In genomic region chr10:78285959-78286358, GRCm38 (mm10) we compare ENCODE assay signal across 9 mouse cellular contexts.
"Had no signal": no experiment of that assay in that cellular context is flagged by ENCODE, and none has a peak within 500 bp of the region (broad histone marks: within the 10 kb centered on the region; RNA-seq: fewer than 3 reads in every experiment).

No protein-coding gene starts in this region.

- DNase-seq: liver, embryonic 13.5 days; liver, postnatal 0 days; lung, adult 2 months; lung, postnatal 14 days; lung, postnatal 36 days; right cerebral cortex, postnatal 14 days; thymus, adult 2 months; thymus, postnatal 25 days; thymus, postnatal 4 days had no signal
